Mouse (Mus musculus) thymus, postnatal 0 days (tissue): ENCODE results near the gene Tmem108. TPM values are rescaled to one million over a fixed set of nuclear protein-coding genes. Genes with fewer than 3 reads are reported as not detected.

Source experiments
- DNase-seq: peaks from one replicate; pipeline ENCODE4 v3.0.0-alpha.2; 2015; ENCODE audit warnings: low spot score
- polyA plus RNA-seq: library from polyadenylated mRNA; unstranded; fragments of >200 nt; fragmentation: Nextera tagmentation; extraction: Ambion mirVana; gene quantifications from 2 replicates; pipeline ENCODE4 v1.2.1, GENCODE M21; 2015

The Tmem108 gene
- polyA plus RNA-seq, 1 experiment from 2014 or later = 11.9 TPM

GRCm38 (mm10) chr9:103593079-103593478 is 168.6 kb downstream of the Tmem108 start:
- no peak for DNase-seq

DNA sequence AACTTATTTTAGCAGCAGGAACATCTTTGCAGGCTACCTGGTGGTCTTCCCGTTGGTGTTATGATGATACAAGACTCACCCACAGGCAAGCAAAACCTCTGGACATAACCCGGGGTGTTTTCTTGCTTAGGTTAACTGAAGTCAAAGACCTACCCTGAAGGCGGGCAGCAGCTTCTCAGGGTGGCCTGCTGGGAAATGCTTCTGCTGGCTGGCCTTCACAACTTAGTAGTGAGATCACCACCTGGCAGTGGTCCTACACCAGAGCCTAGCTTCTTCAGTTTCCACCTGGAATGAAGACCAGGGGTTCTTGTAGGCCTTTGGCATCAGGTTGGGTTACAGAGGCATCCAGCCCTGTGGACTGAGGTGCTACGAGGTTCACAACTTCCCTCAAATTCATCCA is 169.7 kb downstream of the Tmem108 start:
- DNase-seq = no peak

DNA sequence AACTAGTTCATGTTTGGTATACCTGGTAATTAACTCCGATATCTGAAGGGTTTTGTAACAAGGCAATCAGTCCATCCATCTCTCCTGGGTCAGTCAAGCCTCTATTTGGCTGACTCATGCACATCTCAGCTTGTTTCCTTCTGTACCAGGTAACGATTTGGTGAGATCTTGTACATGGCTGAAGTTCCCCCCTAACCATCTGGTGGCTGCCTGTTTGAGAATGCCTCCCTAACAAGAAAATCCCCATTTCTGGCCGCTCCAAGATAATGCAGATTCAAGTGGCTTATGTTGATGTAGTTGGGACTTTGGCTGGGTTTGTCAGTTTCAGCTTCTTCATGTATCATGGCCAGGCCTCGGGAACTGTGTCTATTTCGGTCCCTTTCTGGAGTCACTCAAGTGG is 170.8 kb downstream of the Tmem108 start:
- DNase-seq = no peak

DNA sequence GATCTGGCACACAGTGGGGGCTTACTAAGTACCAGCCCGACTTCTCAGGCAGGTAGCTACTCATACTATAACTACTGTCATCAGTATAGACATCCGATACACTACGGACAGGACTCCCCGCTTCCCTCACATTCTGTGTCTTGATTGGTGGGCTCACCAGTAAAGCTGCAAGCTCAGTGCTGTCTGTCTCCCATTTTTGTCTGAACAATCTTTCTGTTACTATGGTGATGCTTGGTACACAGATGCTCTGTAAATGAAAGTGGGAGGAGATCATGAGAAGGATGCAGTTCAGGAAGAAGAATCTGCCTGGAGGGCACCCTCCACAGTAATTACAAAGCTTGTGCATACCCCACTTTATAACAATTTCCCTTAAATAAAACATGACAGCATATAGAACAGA is 176.8 kb downstream of the Tmem108 start:
- no peak for DNase-seq

- DNase-seq = no peak
Measured at GRCm38 (mm10) chr9:103582249-103582961, 179.2 kb downstream of the Tmem108 start.

GRCm38 (mm10) chr9:103580621-103581020 is 181.0 kb downstream of the Tmem108 start:
- no peak for DNase-seq

DNA sequence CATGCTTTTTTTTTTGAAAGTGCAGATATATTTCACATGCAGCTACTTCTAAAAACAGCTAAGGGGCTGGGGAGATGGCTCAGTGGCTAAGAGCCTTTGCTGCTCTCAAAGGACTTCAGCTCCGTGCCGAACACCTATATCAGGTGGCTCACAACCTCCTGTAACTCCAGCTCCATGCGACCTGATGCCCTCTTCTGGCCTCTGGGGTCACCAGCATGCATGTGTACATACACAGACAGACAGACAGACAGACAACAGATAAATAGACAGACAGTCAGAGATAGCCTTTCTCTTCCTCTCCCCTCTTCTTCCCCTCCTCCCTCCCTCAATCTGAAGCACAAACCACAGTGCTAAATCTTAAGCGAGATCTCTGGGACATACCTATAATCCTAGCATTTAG is 181.5 kb downstream of the Tmem108 start:
- no peak for DNase-seq

- DNase-seq = no peak
Measured at GRCm38 (mm10) chr9:103579411-103580026, 182.1 kb downstream of the Tmem108 start.

DNA sequence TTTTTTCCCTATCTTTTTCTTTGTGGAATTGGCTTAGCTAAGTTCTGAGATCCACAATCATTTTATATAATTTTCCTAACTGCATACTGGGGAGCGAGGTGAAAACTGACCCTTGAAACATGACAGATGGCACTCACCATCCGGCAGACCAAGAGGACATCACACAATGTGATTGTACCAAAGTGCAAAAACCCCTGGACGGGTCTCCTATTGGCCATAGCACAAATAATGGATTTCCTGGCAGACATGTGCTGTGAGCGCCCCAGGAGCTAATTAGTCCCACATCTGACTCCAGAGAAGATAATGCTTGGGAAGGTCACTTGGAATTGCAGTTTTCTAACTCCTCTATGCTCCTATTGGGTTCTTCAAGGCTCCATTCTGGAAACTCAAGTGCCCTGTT is 183.9 kb downstream of the Tmem108 start:
- no peak for DNase-seq

DNA sequence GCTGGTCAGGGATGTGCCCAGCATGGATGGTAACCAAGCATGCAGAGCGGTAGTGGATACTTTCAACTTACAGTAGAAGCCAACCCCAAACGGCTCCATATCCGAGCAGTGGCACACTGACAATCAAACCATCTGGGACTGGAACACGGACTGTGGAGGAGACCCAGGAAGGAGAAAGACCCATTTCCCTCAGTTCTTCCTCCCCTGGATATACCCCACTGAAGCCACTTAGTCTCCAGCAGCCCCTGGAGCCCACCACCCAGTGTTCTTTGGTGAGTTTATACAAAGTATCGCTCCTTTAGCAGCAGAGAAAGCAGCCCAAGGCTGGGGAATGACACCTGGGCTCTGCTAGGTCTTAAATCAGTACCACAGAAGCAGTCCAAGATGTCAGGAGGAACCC is 184.5 kb downstream of the Tmem108 start:
- DNase-seq = no peak

- DNase-seq = no peak
Measured at GRCm38 (mm10) chr9:103575901-103576300, 185.7 kb downstream of the Tmem108 start.

DNA sequence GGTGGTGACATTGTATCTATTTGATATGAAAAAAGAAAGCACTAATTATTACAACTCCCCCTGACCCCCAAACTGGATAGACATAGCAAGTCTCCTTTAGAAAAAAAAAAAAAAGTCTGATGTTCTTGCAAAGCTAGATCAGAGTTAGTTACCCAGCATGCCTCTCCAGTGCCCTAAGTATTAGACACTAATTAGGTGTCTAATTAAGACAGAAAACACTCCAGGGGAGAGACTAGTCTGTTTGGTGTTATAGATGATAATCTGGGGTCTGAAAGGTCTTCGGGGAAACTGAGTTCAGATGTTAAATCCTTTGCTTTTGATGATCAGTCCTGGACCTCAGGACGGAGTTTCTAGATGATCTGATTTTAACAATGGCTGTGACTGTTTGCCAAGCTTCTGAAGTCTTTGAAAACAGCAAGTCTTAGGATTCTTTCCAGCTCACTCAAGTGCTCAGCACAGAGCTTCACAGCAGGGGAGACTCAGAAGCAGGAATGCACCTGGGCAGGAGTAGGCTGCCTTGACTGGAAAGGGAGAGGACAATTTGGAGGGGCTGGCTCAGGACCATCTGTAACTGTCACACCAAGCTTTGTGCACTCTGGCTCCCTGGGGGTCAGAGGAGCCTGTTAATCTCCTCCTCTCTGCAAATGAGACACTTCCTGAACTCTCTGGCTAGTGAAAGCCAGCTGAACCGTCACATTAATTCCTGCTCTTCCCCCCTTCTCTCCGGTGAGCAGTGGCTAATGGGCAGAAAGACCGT is 187.5 kb downstream of the Tmem108 start:
- no peak for DNase-seq

GRCm38 (mm10) chr9:103570158-103570741 is 191.4 kb downstream of the Tmem108 start:
- DNase-seq = no peak

GRCm38 (mm10) chr9:103568983-103569382 is 192.7 kb downstream of the Tmem108 start:
- DNase-seq = no peak

GRCm38 (mm10) chr9:103565186-103565585 is 196.5 kb downstream of the Tmem108 start:
- DNase-seq = no peak

GRCm38 (mm10) chr9:103563864-103564610 is 197.6 kb downstream of the Tmem108 start:
- no peak for DNase-seq

GRCm38 (mm10) chr9:103562063-103562462 is 199.6 kb downstream of the Tmem108 start:
- DNase-seq = no peak

DNA sequence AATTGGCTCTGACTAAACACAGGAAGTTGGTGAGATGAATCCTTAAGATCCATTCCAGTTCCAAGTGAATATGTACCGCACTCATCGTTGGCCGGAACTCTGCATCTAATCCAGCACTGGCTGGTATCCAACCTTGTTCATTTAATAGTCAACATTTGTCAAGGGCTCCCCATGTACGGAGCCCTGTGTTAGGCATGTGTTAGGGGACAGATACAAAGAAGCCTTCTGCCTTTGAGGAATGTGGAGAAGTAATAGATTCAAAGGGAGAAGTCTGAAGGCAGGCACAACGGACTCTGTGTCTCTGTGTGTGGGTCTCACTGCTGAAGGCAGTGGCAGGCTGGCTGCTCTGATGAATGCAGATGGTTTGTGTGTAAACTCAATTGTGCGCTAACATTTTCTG is 202.9 kb downstream of the Tmem108 start:
- DNase-seq = no peak

DNA sequence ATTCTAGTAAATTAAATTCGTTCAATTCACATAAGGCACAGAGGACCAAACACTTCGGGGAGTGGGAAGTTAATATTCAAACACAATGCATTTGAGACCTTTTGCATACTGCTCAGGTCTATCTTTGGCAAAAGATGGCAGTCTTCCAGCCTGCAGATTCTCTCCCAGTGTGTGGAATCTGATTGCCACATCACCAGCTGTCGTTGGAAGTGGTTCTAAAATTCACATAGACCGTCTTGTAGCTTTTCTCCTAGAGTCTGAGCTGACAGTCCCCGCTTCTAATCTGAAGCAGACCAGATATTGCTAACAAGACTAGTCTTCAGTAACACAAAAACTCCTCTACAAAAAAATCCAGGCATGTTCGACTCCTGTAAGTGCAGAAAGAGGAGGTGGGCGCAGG is 203.4 kb downstream of the Tmem108 start:
- no peak for DNase-seq

DNA sequence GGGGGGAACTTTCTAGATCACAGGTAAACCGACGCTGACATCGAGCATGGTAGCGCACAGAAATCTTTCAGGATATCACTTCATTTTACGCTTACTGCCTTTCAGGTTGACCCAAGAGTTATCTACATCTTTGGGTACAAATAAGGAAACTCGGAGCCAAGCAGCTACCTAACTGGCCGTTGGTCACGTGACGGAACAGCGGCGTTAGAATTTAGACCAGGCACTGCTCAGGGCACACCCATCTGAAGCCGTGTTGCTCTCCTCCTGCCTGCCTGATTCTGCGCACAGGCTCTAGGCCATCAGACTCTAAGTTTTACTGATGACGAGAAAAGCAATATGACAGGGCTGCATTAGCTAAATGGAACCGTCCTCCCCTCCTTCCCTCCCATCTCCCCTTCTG is 204.6 kb downstream of the Tmem108 start:
- DNase-seq = no peak

- DNase-seq = no peak
Measured at GRCm38 (mm10) chr9:103555334-103555733, 206.3 kb downstream of the Tmem108 start.
